Mouse (Mus musculus) E14TG2a.4 (cell line): ENCODE data around the gene Phactr1.

ENCODE experiments used
- CTCF ChIP-seq: conservative IDR thresholded peaks from 2 replicates; pipeline ENCODE4 v1.5.1; 2014; ENCODE audit warnings: low read length
- NANOG ChIP-seq: IDR thresholded peaks from 2 replicates; pipeline ENCODE4 v1.6.1; 2014; ENCODE audit warnings: borderline replicate concordance, low read length, mixed read lengths
- POU5F1 ChIP-seq: IDR thresholded peaks from 2 replicates; pipeline ENCODE4 v1.6.1; 2014; ENCODE audit warnings: low read length, borderline replicate concordance

GRCm38 (mm10) chr13:43146515-43147258, 466.3 kb downstream of the Phactr1 start:
- TF ChIP-seq CTCF, result no peak
- TF ChIP-seq POU5F1, result no peak
- no peak for TF ChIP-seq NANOG
